Comparison of ENCODE assay signal across 8 mouse cellular contexts in the genomic region with DNA sequence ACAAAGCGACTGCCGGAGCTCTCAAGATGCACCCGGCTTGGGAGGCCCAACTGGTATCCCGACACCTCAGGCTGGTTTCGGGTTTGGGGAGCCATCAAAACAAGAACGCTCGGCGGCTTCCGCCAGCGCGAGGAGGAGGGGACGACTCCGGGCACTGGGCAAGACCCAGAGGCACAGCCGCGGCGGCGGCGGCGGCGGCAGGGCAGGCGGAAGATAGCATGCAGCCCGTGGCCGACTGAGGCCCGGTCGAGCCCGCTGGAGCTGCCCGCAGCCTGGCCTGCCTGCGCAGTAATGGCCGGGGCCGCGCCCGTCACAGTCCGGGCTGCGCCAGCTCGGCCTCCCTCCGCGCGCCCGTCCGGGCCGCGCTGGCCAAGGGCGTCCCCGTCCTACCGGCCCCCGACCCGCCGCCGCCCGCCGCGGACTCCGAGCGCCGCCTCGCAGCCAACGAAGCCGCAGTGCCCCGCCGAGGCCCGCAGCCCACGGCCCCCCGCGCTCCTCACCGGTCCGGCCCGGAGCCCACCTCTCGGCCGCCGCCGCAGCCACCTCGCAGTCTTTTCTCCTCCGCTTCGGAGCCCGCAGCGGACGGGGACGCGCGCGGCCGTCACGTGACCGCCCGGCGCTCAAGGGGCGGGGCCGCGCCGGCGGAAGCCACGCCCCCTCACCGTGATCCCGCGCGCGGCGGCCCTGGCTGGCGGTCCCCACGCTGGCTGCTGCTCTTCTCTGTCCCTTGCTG. TPM values are rescaled to one million over a fixed set of nuclear protein-coding genes. Genes with fewer than 3 reads are reported as not detected.
DNase-seq lines count a peak whose midpoint lies in the region; ATAC-seq and TF ChIP-seq lines count a peak whose summit lies in the region.

No protein-coding gene starts in this region.

- peak; percentile 98 for TF ChIP-seq POLR2A in brain, embryonic 14.5 days (IDR thresholded peaks at IDR 0.05; ENCODE audit: borderline replicate concordance, extremely low read depth, insufficient read depth, insufficient read length, poor library complexity, severe bottlenecking)

- H3K4me2 ChIP-seq in heart, embryonic 11.5 days = peak overlapping the region; percentile 79
- H3K4me2 ChIP-seq in kidney, embryonic 16.5 days (replicated peaks; ENCODE audit: low read depth, low read length) = peak overlapping the region; percentile 71

- H3K36me3 ChIP-seq in heart, embryonic 11.5 days (ENCODE audit: control insufficient read depth, insufficient read depth, low read length) = no peaks in the 10 kb centered on the region
- H3K36me3 ChIP-seq in kidney, embryonic 16.5 days (ENCODE audit: insufficient read depth, low read length) = no peaks in the 10 kb centered on the region

- peak overlapping the region; percentile 90 for H3K4me3 ChIP-seq in heart, embryonic 11.5 days (ENCODE audit: low read depth, low read length)
- H3K4me3 ChIP-seq in kidney, embryonic 16.5 days (ENCODE audit: low read length) = peak overlapping the region; percentile 91

- WGBS in heart, embryonic 11.5 days (ENCODE audit: insufficient replicate concordance) = under 1% methylated on average over 55 of the region's 100 CpGs
- under 1% methylated on average over 64 of the region's 100 CpGs for WGBS in kidney, embryonic 16.5 days

- peak; percentile 90 for ATAC-seq in erythroblast, adult 5-6 weeks (replicated peaks; ENCODE audit: low FRiP score, poor library complexity, severe bottlenecking)
- peak; percentile 97 for ATAC-seq in heart, embryonic 11.5 days (replicated peaks; ENCODE audit: insufficient number of reproducible peaks, low FRiP score, low TSS enrichment)
- peak; percentile 98 for ATAC-seq in kidney, embryonic 16.5 days (ENCODE audit: low FRiP score, low TSS enrichment)

- no peaks in the 10 kb centered on the region for H3K27me3 ChIP-seq in heart, embryonic 11.5 days (ENCODE audit: control insufficient read depth, insufficient read depth, low read length)
- no peaks in the 10 kb centered on the region for H3K27me3 ChIP-seq in kidney, embryonic 16.5 days (ENCODE audit: insufficient read depth, low read length)

- H3K9me3 ChIP-seq in heart, embryonic 11.5 days (replicated peaks; ENCODE audit: control insufficient read depth, low read length) = no peaks in the 10 kb centered on the region
- no peaks in the 10 kb centered on the region for H3K9me3 ChIP-seq in kidney, embryonic 16.5 days (ENCODE audit: low read length)

- no peak for TF ChIP-seq CTCF in brain, embryonic 14.5 days (IDR thresholded peaks at IDR 0.05; ENCODE audit: borderline replicate concordance, extremely low read depth, insufficient read depth, insufficient read length)

- H3K27ac ChIP-seq in heart, embryonic 11.5 days (ENCODE audit: low read depth, low read length) = peak overlapping the region; percentile 98
- peak overlapping the region; percentile 98 for H3K27ac ChIP-seq in kidney, embryonic 16.5 days (ENCODE audit: low read length)

- 0 out of 2 replicates have a peak, but pooled peaks cover 2% of the 10 kb centered on the region for H3K4me1 ChIP-seq in heart, embryonic 11.5 days (ENCODE audit: control insufficient read depth, insufficient read depth, low read length)
- peaks cover 18% of the 10 kb centered on the region for H3K4me1 ChIP-seq in kidney, embryonic 16.5 days (ENCODE audit: insufficient read depth, low read length)

- DNase-seq in CD4-positive helper T cell, adult 2 months (ENCODE audit: low read depth, low spot score) = peak; percentile 87
- peak; percentile 94 for DNase-seq in brain, embryonic 14.5 days (ENCODE audit: low read depth)
- peak; percentile 90 for DNase-seq in liver
- peak; percentile 47 to 75 for DNase-seq in monocyte, adult 2 months (ENCODE audit: low read depth in 1 of 2, low spot score in 2 of 2)
- peak; percentile 80 to 88 for DNase-seq in spleen, postnatal 14 days (ENCODE audit: low spot score in 2 of 2)

- H3K9ac ChIP-seq in heart, embryonic 11.5 days (ENCODE audit: low read depth, low read length) = peak overlapping the region; percentile 95
- peak overlapping the region; percentile 98 for H3K9ac ChIP-seq in kidney, embryonic 16.5 days (replicated peaks; ENCODE audit: low read length)

RNA-seq across cellular contexts. Expression of gene Rnf146, which starts 0.6 kb away (rescaled TPM):
- 80.3 and 93.8 TPM in 2 replicates for polyA plus RNA-seq in brain, embryonic 14.5 days (2012; rRNA removed)
- total RNA-seq in erythroblast, adult 5-6 weeks (2015; ENCODE audit: low replicate concordance) = 8.8 and 11.5 TPM in 2 replicates
- 16.4 and 24.6 TPM in 2 replicates for total RNA-seq in erythroblast, adult 5-6 weeks (2017; ENCODE audit: low replicate concordance)
- 25.4 and 44.8 TPM in 2 replicates for polyA plus RNA-seq in heart, embryonic 11.5 days (2014; fragmentation: Nextera tagmentation; extraction: Ambion mirVana)
- polyA plus RNA-seq in kidney, embryonic 16.5 days (2015; fragmentation: Nextera tagmentation; extraction: Ambion mirVana) = 54.7 and 57.4 TPM in 2 replicates

RNA-seq across cellular contexts. Expression of gene Echdc1, which starts 48.7 kb away (rescaled TPM):
- 9.4 and 13.5 TPM in 2 replicates for polyA plus RNA-seq in brain, embryonic 14.5 days (2012; rRNA removed)
- 2.7 and 5.0 TPM in 2 replicates for total RNA-seq in erythroblast, adult 5-6 weeks (2015; ENCODE audit: low replicate concordance)
- 3.8 and 10.3 TPM in 2 replicates for total RNA-seq in erythroblast, adult 5-6 weeks (2017; ENCODE audit: low replicate concordance)
- 27.9 and 29.2 TPM in 2 replicates for polyA plus RNA-seq in heart, embryonic 11.5 days (2014; fragmentation: Nextera tagmentation; extraction: Ambion mirVana)
- polyA plus RNA-seq in kidney, embryonic 16.5 days (2015; fragmentation: Nextera tagmentation; extraction: Ambion mirVana) = 33.2 and 33.7 TPM in 2 replicates

Comparison
In these comparisons a context has a peak if more than half of its experiments do, and no peak if none do; other contexts are left out.
1. Peak in every context shown above with its lines: DNase-seq, ATAC-seq, H3K4me3 ChIP-seq and H3K27ac ChIP-seq.